Mouse (Mus musculus): ENCODE data around the gene E2f6.

- no peak for TF ChIP-seq POLR2A (IDR thresholded peaks at IDR 0.05; ENCODE audit: extremely low read depth, insufficient read depth, low read length)
- no peak for TF ChIP-seq CTCF (IDR thresholded peaks at IDR 0.05; ENCODE audit: low read depth, low read length)
Observed at GRCm38 (mm10) chr12:16775351-16775750, 35.4 kb upstream of the E2f6 start.
